Mouse (Mus musculus) kidney, postnatal 10 days (tissue): ENCODE results near the gene Lrrc8a.

Experiments used
- DNase-seq: peaks from one replicate; pipeline ENCODE4 v3.0.0; 2021; ENCODE audit warnings: mixed read lengths

Lrrc8a gene

DNA sequence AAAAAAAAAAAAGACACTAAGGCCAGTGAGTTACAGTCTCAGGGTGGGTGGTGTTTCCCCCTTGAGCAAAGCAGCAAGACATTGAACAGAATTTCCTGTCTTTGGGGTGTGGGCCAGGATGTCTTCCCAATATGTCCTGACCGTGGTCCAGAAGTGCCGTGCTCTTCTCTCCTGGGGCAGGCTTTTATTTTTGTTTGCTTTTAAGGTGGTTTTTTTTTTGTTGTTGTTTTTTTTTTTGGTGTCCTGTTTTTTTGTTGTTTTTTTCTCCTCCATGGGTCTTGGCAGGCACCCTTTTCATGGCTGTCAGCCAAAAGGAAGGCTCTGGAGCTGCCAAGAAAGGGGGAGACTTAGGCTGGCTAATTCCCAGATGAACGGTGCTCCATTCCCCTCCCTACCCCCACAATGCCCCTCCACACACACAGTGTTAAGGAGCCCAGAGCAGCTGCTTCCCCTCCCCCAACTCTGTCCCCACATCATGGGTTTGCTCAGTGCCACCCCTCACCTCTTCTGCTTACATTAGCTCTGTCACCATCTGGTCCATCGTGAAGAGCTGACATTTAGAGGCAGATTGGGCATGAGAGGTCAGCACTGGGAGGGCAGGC is 25.4 kb downstream of the Lrrc8a start:
- DNase-seq = peak; percentile 74

- peak; percentile 8 for DNase-seq
These were observed 26.3 kb downstream of the Lrrc8a start for GRCm38 (mm10) chr2:30263811-30264210.

DNA sequence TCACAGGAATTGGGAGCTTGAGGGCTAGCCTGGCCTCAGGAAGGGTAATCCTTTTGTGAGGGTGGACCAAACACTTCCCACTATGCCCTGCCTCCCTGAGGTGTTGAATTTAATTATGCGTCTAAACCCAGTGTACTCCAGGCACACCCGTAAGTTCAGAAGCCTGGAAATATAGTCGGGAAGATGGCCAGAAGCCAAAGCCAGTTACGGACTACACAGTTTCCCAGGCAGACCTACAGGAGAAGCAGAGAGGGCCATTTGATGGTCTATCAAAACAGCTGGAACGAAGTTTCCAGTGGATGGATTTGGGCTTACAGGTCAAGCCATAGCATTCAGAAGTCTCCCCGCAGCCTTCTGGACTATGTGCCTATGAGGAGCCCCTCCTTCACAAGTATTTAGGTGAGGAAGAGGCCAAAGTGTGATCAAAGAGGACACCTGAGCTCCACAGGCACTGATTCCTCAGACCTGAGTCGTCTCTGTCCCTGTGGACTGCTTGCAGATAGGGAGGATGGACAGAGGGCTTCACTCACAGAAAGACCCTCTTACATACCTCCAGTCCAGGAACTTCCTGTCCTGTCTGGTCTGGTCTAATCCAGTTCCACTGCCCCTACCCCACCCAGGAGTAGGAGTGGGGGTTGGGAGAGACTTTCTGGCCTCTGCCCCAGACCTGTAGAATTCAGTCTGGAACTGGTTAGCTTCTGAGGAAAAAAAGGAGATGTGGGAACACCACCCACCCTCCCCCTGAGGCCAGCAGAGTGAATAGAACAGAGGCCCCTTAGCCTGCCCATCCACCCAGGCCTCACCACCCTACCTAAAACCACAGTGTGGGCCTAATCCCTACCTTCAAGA is 27.4 kb downstream of the Lrrc8a start:
- peak; percentile 60 for DNase-seq

DNA sequence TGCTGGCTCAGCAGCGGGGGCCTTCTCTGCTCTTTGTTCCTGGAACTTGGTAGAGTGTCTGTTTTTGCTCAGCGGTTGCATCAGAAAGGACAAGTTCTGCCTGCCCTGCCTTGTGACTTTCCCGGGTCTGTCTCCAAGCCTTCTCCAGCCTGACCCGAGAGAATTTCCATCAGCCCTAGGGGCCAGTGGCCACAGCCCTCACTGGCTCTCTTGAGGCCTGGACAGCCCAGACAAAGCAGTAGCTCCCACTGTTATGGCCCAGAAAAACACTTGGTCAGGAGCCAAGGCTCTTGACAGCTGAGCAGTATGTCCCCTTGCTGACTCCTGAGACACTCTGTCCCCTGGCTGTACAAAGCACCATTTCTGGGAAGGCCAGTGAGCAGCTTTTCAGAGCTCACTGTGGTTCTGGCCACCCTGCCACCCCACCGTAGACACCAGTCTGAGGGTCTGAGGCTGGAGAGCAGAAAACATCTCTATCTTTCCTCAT is 28.3 kb downstream of the Lrrc8a start, which contains the start of gene Phyhd1:
Gene Phyhd1, plus strand, starts transcription at position 437 of the 487 bp plus-strand sequence.
- DNase-seq = peak; percentile 87

GRCm38 (mm10) chr2:30266392-30266941 is 29.0 kb downstream of the Lrrc8a start:
- peak; percentile 88 for DNase-seq

- DNase-seq = no peak
These were observed 30.0 kb downstream of the Lrrc8a start for GRCm38 (mm10) chr2:30267466-30267865.

- no peak for DNase-seq
These were observed 30.9 kb downstream of the Lrrc8a start for GRCm38 (mm10) chr2:30268371-30268770.

DNA sequence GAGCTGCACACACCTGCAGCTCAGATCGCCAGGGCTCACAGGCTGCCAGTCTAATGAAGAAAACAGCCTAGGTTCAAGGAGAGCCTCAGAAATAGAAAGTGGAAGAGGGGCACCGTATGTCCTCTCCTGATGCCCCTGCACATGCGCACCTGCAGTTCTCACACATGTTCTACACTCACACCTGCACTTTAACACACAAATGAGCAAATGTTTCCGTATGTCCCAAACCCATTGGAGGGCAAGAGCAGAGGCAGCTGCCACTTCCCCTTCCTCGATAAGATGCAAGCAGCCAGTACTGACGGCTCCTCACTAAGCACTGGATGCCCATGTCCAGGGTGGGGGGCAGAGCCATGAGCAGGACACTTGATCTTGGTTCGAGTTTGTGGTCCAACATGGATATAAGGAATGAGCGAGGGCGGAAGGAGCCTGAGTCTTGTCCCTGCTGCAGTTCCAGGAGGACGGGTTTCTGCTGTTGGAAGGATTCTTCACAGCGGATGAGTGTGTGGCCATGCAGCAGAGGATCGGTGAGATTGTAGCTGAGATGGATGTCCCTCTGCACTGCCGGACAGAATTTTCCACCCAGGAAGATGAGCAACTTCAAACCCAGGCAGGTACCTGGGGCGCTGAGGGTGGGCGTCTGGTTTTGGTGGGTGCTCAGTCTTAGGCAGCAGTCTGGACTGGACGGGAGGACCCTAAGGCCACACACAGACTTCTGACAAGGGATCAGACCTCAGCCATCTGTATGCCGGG is 31.9 kb downstream of the Lrrc8a start:
- no peak for DNase-seq

GRCm38 (mm10) chr2:30270134-30270533 is 32.6 kb downstream of the Lrrc8a start:
- peak; percentile 72 for DNase-seq

DNA sequence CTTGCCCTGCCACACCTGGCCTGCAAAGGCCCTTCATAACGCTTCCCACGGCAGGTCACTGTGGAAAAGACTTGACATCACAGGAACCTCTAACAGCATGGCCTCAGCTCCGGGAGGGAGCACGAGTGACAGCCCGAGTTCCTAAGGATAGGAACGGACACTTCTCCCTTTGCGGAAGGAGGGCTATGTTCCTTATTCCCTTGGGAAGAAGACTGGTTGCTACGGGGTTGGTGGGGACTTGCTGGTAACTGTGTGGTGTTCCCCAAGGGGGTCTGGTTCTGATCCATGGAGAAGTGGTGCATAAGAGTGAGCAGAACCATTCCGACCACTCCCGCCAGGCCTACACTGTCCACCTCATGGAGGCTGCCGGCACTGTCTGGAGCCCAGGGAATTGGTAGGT is 43.2 kb downstream of the Lrrc8a start, which contains the start of gene Gm28038:
Gene Gm28038, plus strand, starts transcription at position 301 of the 400 bp plus-strand sequence.
- no peak for DNase-seq

GRCm38 (mm10) chr2:30281651-30282050 is 44.1 kb downstream of the Lrrc8a start:
- no peak for DNase-seq

DNA sequence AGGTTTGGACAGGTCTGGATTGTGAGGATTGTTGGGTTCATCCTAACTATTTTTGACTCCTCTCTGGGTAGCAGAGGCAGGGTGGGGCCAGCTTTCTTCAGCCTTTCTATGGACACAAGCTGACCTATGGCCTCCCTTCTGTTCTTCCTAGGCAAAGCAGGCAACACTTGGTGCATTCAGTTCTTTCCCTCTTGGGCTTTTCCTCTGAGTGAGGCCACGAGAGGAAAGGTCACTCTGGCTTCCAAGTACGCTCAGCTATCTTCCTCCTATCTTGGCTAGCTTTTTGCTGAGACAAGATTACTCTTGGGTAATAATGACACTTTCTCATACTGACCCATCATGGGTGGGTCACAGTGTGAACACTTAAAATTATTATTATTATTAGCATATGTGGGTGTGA is 45.7 kb downstream of the Lrrc8a start:
- DNase-seq = no peak

GRCm38 (mm10) chr2:30285004-30285403 is 47.5 kb downstream of the Lrrc8a start:
- no peak for DNase-seq

- peak; percentile 48 for DNase-seq
These were observed 48.1 kb downstream of the Lrrc8a start for GRCm38 (mm10) chr2:30285416-30286181.

DNA sequence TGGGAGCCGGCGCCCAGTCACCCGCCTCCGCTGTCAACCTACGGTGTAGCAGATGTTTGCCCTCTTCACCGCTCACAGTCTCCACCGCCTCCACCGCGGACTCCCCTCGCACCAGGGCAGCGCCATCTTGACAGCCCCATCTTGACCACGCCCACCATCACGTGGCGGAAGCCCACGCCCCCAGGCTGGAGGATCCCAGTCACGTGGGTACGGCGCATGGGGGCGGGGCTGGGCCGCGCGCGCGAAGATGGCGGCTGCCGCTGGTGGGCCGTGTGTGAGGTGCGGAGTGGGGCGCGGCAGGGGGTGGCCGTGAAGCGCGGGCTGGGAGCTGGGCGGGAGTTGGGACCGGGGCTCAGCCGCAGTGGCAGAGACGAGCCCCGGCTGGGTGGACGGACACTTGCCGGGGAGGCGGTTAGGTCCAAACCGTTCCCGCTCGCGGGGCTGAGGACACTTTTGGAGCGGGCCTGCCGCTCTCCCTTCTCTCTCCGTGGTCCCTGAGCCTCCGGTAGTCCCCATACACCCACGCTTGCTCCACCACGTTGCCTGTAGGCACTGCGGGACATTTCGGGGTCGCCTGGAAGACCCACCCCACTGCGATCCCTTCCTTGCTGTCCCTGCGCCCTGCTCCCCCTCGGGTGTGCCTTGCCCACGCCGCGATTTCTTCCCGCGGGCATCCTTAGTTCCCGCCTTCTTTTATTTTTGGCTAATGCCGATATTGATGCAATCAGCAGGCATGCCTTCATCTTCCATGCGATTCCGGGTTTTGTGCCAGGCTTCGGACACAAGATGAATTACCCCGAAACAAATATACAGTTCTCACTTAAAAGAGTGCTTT is 48.9 kb downstream of the Lrrc8a start, which contains the start of the genes Dolk and Nup188:
Gene Dolk, minus strand, starts transcription at position 143 of the 835 bp plus-strand sequence.
Gene Nup188, plus strand, starts transcription at position 206 of the 835 bp plus-strand sequence.
- peak; percentile 99 for DNase-seq

GRCm38 (mm10) chr2:30287027-30287373 is 49.5 kb downstream of the Lrrc8a start:
- DNase-seq = peak; percentile 35

GRCm38 (mm10) chr2:30299525-30299924 is 62.0 kb downstream of the Lrrc8a start:
- no peak for DNase-seq

DNA sequence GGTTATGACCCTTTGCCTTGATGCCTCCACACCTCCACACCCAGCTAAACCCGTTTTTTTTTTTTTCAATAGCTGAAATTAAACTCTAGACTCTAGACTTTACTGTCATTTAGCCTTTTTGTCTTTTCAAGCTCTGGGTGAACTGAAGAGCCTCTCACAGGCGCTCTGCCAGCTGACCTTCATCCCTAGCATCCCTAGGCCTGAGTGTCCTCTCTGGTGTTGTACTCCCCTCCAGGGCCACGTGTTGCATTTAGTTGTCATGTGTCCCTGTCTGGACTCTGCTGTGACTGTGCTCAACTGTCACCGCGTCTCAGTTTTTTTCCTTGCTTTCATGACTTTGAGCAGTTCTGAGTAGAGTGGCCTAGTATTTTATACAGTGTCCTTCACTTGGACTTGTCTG is 62.5 kb downstream of the Lrrc8a start:
- DNase-seq = no peak

DNA sequence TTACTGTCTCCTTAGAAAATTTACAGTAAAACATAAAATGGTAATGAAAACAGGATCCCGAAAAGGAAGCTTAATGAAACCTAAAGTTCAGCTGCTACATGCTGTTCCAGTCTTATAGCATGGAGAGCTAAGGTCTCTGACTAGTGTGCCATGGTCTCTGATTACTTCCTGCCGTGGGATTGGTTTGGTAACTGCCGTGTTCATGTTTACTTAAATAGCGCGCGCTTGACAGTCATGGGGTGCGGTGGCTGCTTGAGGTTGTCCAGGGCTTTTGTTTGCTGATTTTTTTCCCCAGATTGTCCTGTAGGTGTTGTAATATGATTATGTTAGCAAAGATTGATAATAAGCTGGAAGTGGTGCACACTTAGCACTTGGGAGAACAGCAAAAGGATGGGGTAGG is 68.6 kb downstream of the Lrrc8a start:
- no peak for DNase-seq

DNA sequence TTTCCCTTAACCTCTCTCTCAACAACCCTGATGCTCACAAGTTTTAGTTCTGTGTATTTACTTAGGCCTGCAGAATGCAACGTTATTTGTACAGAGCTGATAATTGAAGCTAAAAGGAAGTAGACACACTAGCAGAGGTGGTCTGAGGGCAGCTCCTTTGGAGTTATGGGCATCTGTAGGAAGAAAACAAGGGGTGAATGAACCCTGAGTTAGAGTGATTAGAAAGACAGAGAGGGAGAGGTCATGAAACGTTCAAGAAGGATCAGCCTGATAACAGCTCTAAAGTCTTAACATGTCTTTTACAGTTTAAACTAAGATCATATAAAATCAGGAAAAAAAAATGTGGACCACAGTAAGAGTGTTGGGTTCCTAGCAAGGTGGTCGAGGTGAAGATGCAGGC is 71.8 kb downstream of the Lrrc8a start:
- no peak for DNase-seq

DNA sequence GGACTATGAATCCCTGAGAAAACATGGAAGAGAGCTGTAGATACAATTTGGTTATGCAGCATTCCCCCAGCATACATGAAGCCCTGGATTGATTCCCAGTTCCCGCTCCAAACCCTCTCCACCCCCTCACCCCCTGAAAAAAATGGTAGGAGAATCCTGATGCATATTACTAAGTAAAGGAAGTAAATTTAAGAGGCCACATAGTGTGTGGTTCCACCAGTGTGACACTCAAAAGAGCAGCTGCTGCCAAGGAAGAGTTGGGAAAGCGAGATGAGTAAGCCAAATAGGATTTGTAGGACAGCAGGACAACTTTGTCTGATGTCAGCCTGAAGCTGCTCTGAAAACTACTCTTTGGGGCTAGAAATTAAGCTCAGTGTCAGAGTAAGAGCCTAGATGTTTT is 74.0 kb downstream of the Lrrc8a start:
- no peak for DNase-seq
